Mouse (Mus musculus): Measurements from ENCODE around the gene Gm45753.

GRCm38 (mm10) chr8:45308366-45308765 lies at the start of gene Gm45753:
- no peak for TF ChIP-seq EP300 (IDR thresholded peaks at IDR 0.05; ENCODE audit: insufficient read depth, low read depth, low read length)
- TF ChIP-seq POLR2A (IDR thresholded peaks at IDR 0.05; ENCODE audit: insufficient read depth, low read depth, low read length), result no peak
- no peak for TF ChIP-seq CTCF (IDR thresholded peaks at IDR 0.05)

Data from heart, adult 2 months (tissue).